Mouse (Mus musculus) liver, embryonic 12.5 days (tissue): ENCODE results near the gene Zfp385b. TPM values are rescaled to one million over a fixed set of nuclear protein-coding genes. Genes with fewer than 3 reads are reported as not detected.

Experiments used
- ATAC-seq: fragments of 200-750 bp; cut with Nextera tagmentation; 2 replicates; pipeline ENCODE4 v1.8.0; 2017; ENCODE audit warnings: moderate number of reproducible peaks, mild to moderate bottlenecking, moderate library complexity
- H3K27ac ChIP-seq: fragments of 300-500 bp; sonication (generic); 2 replicates; pipeline ENCODE4 v1.5.1; 2016; ENCODE audit warnings: mild to moderate bottlenecking
- H3K27me3 ChIP-seq: fragments of 300-500 bp; sonication (generic); replicated peaks from 2 replicates; pipeline ENCODE4 v1.6.1; 2016; ENCODE audit warnings: mild to moderate bottlenecking, moderate library complexity
- H3K36me3 ChIP-seq: fragments of 300-500 bp; sonication (generic); 2 replicates; pipeline ENCODE4 v1.6.1; 2016; ENCODE audit warnings: mild to moderate bottlenecking, moderate library complexity
- H3K4me1 ChIP-seq: fragments of 300-500 bp; sonication (generic); 2 replicates; pipeline ENCODE4 v1.6.1; 2016
- H3K4me2 ChIP-seq: fragments of 300-500 bp; sonication (generic); 2 replicates; pipeline ENCODE4 v1.6.1; 2016; ENCODE audit warnings: mild to moderate bottlenecking, moderate library complexity
- H3K4me3 ChIP-seq: fragments of 300-500 bp; sonication (generic); 2 replicates; pipeline ENCODE4 v1.5.1; 2016; ENCODE audit warnings: mild to moderate bottlenecking, moderate library complexity
- H3K9ac ChIP-seq: fragments of 300-500 bp; sonication (generic); 2 replicates; pipeline ENCODE4 v1.6.1; 2016; ENCODE audit warnings: mild to moderate bottlenecking, moderate library complexity
- H3K9me3 ChIP-seq: fragments of 300-500 bp; sonication (generic); replicated peaks from 2 replicates; pipeline ENCODE4 v1.6.1; 2016; ENCODE audit warnings: mild to moderate bottlenecking, moderate library complexity
- WGBS: fragments of 180-500 bp; shearing (Covaris S2); methylation state at CpG from one replicate; pipeline ENCODE4 v1.1.7; 2016; ENCODE audit not compliant: insufficient replicate concordance; 5-methylcytosine and 5-hydroxymethylcytosine counted together
- polyA plus RNA-seq: library from polyadenylated mRNA; unstranded; fragments of >200 nt; fragmentation: Nextera tagmentation; extraction: Ambion mirVana; gene quantifications from 2 replicates; pipeline ENCODE4 v1.2.1, GENCODE M21; 2016

The Zfp385b gene
- polyA plus RNA-seq, 1 experiment from 2014 or later: 2.3 TPM

DNA sequence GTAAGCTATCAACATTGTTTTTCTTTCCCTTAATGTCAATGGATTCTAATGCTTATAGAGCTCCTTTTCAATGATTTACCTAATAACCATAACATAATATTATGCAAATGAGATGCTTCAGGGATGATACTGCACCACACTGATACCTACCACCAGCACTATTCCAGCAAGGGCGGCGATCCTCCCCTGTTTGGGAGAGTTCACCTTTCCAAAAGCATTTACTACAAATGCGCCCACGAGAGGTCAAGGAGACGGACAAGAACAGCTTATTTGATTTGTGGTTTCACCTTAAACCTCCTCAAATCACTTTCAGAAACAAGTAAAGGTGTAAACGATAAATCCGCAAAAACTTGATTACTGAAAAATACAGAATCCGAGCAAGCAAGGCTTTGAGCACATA, 4.5 kb downstream of the Zfp385b start:
- 70% methylated on average over 8 of the region's 8 CpGs for WGBS
- H3K4me2 ChIP-seq: no peak overlapping the region
- peaks cover 49% of the 10 kb centered on the region for H3K27me3 ChIP-seq
- H3K9ac ChIP-seq: no peak overlapping the region
- no peaks in the 10 kb centered on the region for H3K36me3 ChIP-seq
- H3K27ac ChIP-seq: no peak overlapping the region
- H3K4me1 ChIP-seq: no peaks in the 10 kb centered on the region
- H3K4me3 ChIP-seq: no peak overlapping the region
- no peak for ATAC-seq
- no peaks in the 10 kb centered on the region for H3K9me3 ChIP-seq

- no peak for ATAC-seq
- Histone ChIP-seq H3K4me2 (no peak overlapping the region), H3K27ac (no peak overlapping the region), H3K36me3 (no peaks in the 10 kb centered on the region), H3K27me3 (peaks cover 41% of the 10 kb centered on the region), H3K4me1 (no peaks in the 10 kb centered on the region), H3K9me3 (no peaks in the 10 kb centered on the region), H3K4me3 (no peak overlapping the region), H3K9ac (no peak overlapping the region)
- 57% methylated on average over 3 of the region's 3 CpGs for WGBS
Measured at GRCm38 (mm10) chr2:77813029-77813428, 6.4 kb downstream of the Zfp385b start.

DNA sequence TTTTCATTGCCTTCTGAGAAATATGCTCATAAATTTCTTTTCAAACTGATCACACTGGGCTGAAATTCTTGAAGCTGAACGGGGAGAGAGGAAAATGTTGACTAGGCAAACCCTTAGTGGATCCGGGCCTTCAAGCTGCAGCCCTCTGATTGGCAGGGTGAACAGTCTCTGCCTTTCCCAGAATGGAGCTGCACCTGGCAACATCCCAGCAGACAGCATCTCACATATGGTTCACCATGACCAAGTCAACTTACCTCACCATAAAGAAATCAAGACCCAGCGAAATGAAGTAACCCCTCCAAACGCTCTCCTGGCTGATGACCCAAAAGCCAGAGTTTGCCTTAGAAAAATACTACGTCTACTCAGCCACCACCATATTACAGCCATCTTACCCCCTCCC, 8.7 kb downstream of the Zfp385b start:
- no peak for ATAC-seq
- Histone ChIP-seq H3K4me1 (no peaks in the 10 kb centered on the region), H3K27me3 (peaks cover 19% of the 10 kb centered on the region), H3K9ac (no peak overlapping the region), H3K9me3 (no peaks in the 10 kb centered on the region), H3K27ac (no peak overlapping the region), H3K36me3 (no peaks in the 10 kb centered on the region), H3K4me2 (no peak overlapping the region), H3K4me3 (no peak overlapping the region)
- 69% methylated on average over 5 of the region's 5 CpGs for WGBS

GRCm38 (mm10) chr2:77804781-77805180, 14.7 kb downstream of the Zfp385b start:
- 71% methylated on average over 7 of the region's 7 CpGs for WGBS

DNA sequence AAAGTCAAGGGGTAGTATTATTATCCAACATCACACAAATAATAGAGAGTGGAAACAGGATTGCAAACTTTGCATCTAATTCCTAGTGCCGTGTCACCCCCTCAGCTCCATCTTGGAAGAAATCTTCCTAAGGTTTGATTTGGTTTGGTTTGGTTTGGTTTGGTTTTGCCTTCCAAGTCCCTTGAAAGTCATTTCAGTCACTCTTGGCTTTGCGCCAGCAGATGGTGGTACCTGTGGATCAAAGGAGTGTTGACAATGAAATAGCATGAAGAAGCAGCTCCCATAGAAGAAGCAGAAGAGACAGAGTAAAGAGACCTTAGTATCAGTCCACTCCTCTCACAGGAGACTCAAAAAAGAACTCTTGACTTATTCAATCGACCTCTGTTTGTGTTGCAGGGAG, 17.1 kb downstream of the Zfp385b start:
- Histone ChIP-seq H3K27me3 (no peaks in the 10 kb centered on the region), H3K9ac (no peak overlapping the region), H3K4me2 (no peak overlapping the region), H3K9me3 (no peaks in the 10 kb centered on the region), H3K36me3 (no peaks in the 10 kb centered on the region), H3K4me3 (no peak overlapping the region), H3K4me1 (no peaks in the 10 kb centered on the region), H3K27ac (no peak overlapping the region)
- no peak for ATAC-seq
- WGBS: 68% methylated on average over 3 of the region's 3 CpGs

More at GRCm38 (mm10) chr2:77804781-77805180, 14.7 kb downstream of the Zfp385b start:
- no peak for ATAC-seq
- no peaks in the 10 kb centered on the region for H3K4me1 ChIP-seq
- no peak overlapping the region for H3K9ac ChIP-seq
- no peaks in the 10 kb centered on the region for H3K36me3 ChIP-seq
- H3K27ac ChIP-seq: no peak overlapping the region
- H3K4me2 ChIP-seq: no peak overlapping the region
- H3K9me3 ChIP-seq: no peaks in the 10 kb centered on the region
- H3K4me3 ChIP-seq: no peak overlapping the region
- H3K27me3 ChIP-seq: no peaks in the 10 kb centered on the region

GRCm38 (mm10) chr2:77801430-77801829, 18.0 kb downstream of the Zfp385b start:
- no peaks in the 10 kb centered on the region for H3K9me3 ChIP-seq
- H3K4me1 ChIP-seq: no peaks in the 10 kb centered on the region
- H3K4me3 ChIP-seq: no peak overlapping the region
- no peak for ATAC-seq
- 73% methylated on average over 4 of the region's 4 CpGs for WGBS
- H3K36me3 ChIP-seq: no peaks in the 10 kb centered on the region
- H3K9ac ChIP-seq: no peak overlapping the region
- no peak overlapping the region for H3K4me2 ChIP-seq
- H3K27me3 ChIP-seq: no peaks in the 10 kb centered on the region
- no peak overlapping the region for H3K27ac ChIP-seq

DNA sequence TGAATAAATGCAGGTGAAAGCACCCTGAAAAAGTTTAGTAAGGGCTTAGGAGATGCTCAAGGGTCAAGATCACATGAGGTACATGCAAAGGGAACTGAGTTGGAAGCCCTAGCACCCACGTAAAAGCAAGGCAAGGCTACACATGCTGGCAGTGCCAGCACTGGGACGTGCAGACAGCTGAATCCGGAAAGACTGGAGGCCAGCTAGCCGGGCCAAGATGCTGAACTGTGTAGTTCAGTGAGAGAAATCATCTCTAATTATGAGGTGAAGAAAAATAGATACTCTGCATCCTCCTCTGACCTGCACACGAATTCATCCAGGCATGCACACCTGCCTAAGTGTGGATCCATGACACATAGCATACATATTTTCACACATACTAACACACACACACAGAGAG, 18.4 kb downstream of the Zfp385b start:
- Histone ChIP-seq H3K27ac (no peak overlapping the region), H3K9ac (no peak overlapping the region), H3K36me3 (no peaks in the 10 kb centered on the region), H3K27me3 (no peaks in the 10 kb centered on the region), H3K4me1 (no peaks in the 10 kb centered on the region), H3K9me3 (no peaks in the 10 kb centered on the region), H3K4me3 (no peak overlapping the region), H3K4me2 (no peak overlapping the region)
- WGBS: 61% methylated on average over 5 of the region's 5 CpGs
- no peak for ATAC-seq

GRCm38 (mm10) chr2:77797233-77797632, 22.2 kb downstream of the Zfp385b start:
- H3K4me2 ChIP-seq: no peak overlapping the region
- H3K4me3 ChIP-seq: no peak overlapping the region
- 54% methylated on average over 5 of the region's 5 CpGs for WGBS
- H3K9me3 ChIP-seq: no peaks in the 10 kb centered on the region
- no peaks in the 10 kb centered on the region for H3K4me1 ChIP-seq
- ATAC-seq: no peak
- no peaks in the 10 kb centered on the region for H3K36me3 ChIP-seq
- no peak overlapping the region for H3K9ac ChIP-seq
- H3K27ac ChIP-seq: no peak overlapping the region
- H3K27me3 ChIP-seq: no peaks in the 10 kb centered on the region

DNA sequence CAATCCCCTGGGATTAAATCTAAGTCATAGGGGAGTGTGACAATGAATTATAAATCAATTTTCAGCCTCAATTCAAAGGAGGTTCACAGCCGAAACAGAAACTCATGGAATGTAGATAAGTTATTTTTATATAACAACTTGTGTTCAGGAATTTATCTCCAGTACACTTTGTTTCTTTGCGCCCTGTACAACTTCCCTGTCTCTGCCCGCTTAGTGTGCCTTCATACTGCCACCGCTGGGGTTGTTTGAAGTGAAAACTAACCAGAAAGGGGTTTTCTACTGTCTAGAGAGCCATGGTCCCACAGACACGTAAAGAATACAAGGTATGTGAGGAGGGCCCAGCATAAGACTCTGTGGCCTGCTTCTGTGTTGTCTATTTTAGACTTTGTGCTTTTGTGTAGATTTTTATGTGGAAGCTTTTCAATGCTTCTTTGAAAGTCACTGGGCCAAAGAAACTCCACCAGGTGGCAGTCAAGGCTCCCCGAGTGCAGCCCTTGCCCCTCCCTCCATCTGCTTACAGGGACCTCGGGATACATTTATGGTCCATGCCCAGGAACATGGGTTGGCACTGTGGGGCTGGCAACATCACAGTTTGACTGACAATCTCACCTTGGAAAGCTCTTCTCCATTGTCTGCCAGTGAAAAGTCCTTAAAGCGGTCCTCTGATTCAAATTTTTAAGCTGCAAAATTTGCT, 23.4 kb downstream of the Zfp385b start:
- ATAC-seq: no peak
- Histone ChIP-seq H3K27me3 (no peaks in the 10 kb centered on the region), H3K9ac (no peak overlapping the region), H3K36me3 (no peaks in the 10 kb centered on the region), H3K4me3 (no peak overlapping the region), H3K27ac (no peak overlapping the region), H3K4me2 (no peak overlapping the region), H3K4me1 (no peaks in the 10 kb centered on the region), H3K9me3 (no peaks in the 10 kb centered on the region)
- WGBS: 55% methylated on average over 8 of the region's 8 CpGs

GRCm38 (mm10) chr2:77790846-77791245, 28.6 kb downstream of the Zfp385b start:
- H3K4me1 ChIP-seq: no peaks in the 10 kb centered on the region
- no peak overlapping the region for H3K4me3 ChIP-seq
- H3K9ac ChIP-seq: no peak overlapping the region
- H3K27me3 ChIP-seq: no peaks in the 10 kb centered on the region
- no peak overlapping the region for H3K4me2 ChIP-seq
- no peaks in the 10 kb centered on the region for H3K36me3 ChIP-seq
- H3K27ac ChIP-seq: no peak overlapping the region
- no peak for ATAC-seq
- H3K9me3 ChIP-seq: no peaks in the 10 kb centered on the region
- WGBS: 48% methylated on average over 4 of the region's 4 CpGs

- H3K27me3 ChIP-seq: no peaks in the 10 kb centered on the region
- 69% methylated on average over 9 of the region's 9 CpGs for WGBS
- H3K4me1 ChIP-seq: no peaks in the 10 kb centered on the region
- H3K27ac ChIP-seq: no peak overlapping the region
- no peak overlapping the region for H3K9ac ChIP-seq
- no peak overlapping the region for H3K4me2 ChIP-seq
- no peak overlapping the region for H3K4me3 ChIP-seq
- no peak for ATAC-seq
- H3K9me3 ChIP-seq: no peaks in the 10 kb centered on the region
- no peaks in the 10 kb centered on the region for H3K36me3 ChIP-seq
Measured at GRCm38 (mm10) chr2:77790295-77790694, 29.1 kb downstream of the Zfp385b start.

- H3K27me3 ChIP-seq: no peaks in the 10 kb centered on the region
- H3K36me3 ChIP-seq: no peaks in the 10 kb centered on the region
- H3K4me3 ChIP-seq: no peak overlapping the region
- H3K27ac ChIP-seq: no peak overlapping the region
- 79% methylated on average over 7 of the region's 7 CpGs for WGBS
- H3K4me2 ChIP-seq: no peak overlapping the region
- H3K9ac ChIP-seq: no peak overlapping the region
- no peaks in the 10 kb centered on the region for H3K4me1 ChIP-seq
- no peak for ATAC-seq
- no peaks in the 10 kb centered on the region for H3K9me3 ChIP-seq
Measured at GRCm38 (mm10) chr2:77781390-77781789, 38.0 kb downstream of the Zfp385b start.

DNA sequence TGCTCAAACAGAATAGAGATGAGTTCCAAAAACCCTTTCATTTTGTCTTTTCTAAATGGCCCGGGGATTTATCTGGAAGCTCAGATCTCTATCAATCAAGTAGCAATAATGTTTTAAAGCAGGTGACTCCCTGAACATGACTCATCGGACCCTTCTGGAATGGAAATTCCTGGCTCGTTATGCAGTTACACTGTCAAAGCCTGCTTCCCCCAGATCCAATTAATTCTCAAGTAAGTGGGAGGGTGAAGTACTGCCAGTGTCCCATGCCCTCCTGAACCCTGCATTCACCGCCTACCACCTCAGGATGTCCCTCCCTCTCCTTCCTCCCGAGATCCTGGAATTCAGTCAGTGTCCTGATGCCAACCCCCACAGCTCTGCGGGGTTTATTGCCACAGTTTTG, 41.7 kb downstream of the Zfp385b start:
- H3K4me2 ChIP-seq: no peak overlapping the region
- no peak for ATAC-seq

More for the DNA sequence above, 41.7 kb downstream of the Zfp385b start:
- Histone ChIP-seq H3K27ac (no peak overlapping the region), H3K4me1 (no peaks in the 10 kb centered on the region), H3K27me3 (no peaks in the 10 kb centered on the region), H3K36me3 (no peaks in the 10 kb centered on the region), H3K4me3 (no peak overlapping the region), H3K9me3 (no peaks in the 10 kb centered on the region), H3K9ac (no peak overlapping the region)
- 52% methylated on average over 6 of the region's 6 CpGs for WGBS
